Mouse (Mus musculus) kidney, embryonic 14.5 days (tissue): Measurements from ENCODE around the gene Tbc1d10b. TPM values are rescaled to one million over a fixed set of nuclear protein-coding genes. Genes with fewer than 3 reads are reported as not detected.

Experiments
- ATAC-seq: fragments of 200-750 bp; cut with Nextera tagmentation; 2 replicates; pipeline ENCODE4 v1.8.0; 2017; ENCODE audit warnings: moderate number of reproducible peaks, mild to moderate bottlenecking, moderate TSS enrichment, moderate library complexity; ENCODE audit not compliant: low FRiP score, low TSS enrichment
- H3K27ac ChIP-seq: fragments of 300-500 bp; sonication (generic); 2 replicates; pipeline ENCODE4 v1.5.1; 2014; ENCODE audit warnings: low read depth, mild to moderate bottlenecking, low read length, moderate library complexity, mixed read lengths
- H3K27me3 ChIP-seq: fragments of 300-500 bp; sonication (generic); 2 replicates; pipeline ENCODE4 v1.6.1; 2014; ENCODE audit warnings: mild to moderate bottlenecking, low read length; ENCODE audit not compliant: control insufficient read depth, insufficient read depth
- H3K36me3 ChIP-seq: fragments of 300-500 bp; sonication (generic); 2 replicates; pipeline ENCODE4 v1.6.1; 2014; ENCODE audit warnings: low read length, mixed read lengths; ENCODE audit not compliant: control insufficient read depth, insufficient read depth
- H3K4me1 ChIP-seq: fragments of 300-500 bp; sonication (generic); 2 replicates; pipeline ENCODE4 v1.6.1; 2014; ENCODE audit warnings: low read length, mixed read lengths; ENCODE audit not compliant: control insufficient read depth, insufficient read depth
- H3K4me2 ChIP-seq: fragments of 300-500 bp; sonication (generic); replicated peaks from 2 replicates; pipeline ENCODE4 v1.6.1; 2014; ENCODE audit warnings: low read depth, mild to moderate bottlenecking, low read length
- H3K4me3 ChIP-seq: fragments of 300-500 bp; sonication (generic); 2 replicates; pipeline ENCODE4 v1.5.1; 2014; ENCODE audit warnings: mild to moderate bottlenecking, low read length
- H3K9ac ChIP-seq: fragments of 300-500 bp; sonication (generic); 2 replicates; pipeline ENCODE4 v1.6.1; 2014; ENCODE audit warnings: low read depth, mild to moderate bottlenecking, low read length, moderate library complexity
- H3K9me3 ChIP-seq: fragments of 300-500 bp; sonication (generic); 2 replicates; pipeline ENCODE4 v1.6.1; 2016; ENCODE audit warnings: low read length; ENCODE audit not compliant: control insufficient read depth
- WGBS: fragments of 180-500 bp; shearing (Covaris S2); extraction: QIAGEN DNeasy Blood & Tissue Kit; methylation state at CpG from one replicate; pipeline ENCODE4 v1.1.7; 2014; 5-methylcytosine and 5-hydroxymethylcytosine counted together
- polyA plus RNA-seq: library from polyadenylated mRNA; unstranded; fragments of >200 nt; fragmentation: Nextera tagmentation; extraction: Ambion mirVana; gene quantifications from 2 replicates; pipeline ENCODE4 v1.2.1, GENCODE M21; 2014

Gene Tbc1d10b
- polyA plus RNA-seq, 1 experiment from 2014 or later: 19.7 TPM

- H3K36me3 ChIP-seq: no peaks in the 10 kb centered on the region
Measured at GRCm38 (mm10) chr7:127162546-127162945, 45.7 kb downstream of the Tbc1d10b start.

DNA sequence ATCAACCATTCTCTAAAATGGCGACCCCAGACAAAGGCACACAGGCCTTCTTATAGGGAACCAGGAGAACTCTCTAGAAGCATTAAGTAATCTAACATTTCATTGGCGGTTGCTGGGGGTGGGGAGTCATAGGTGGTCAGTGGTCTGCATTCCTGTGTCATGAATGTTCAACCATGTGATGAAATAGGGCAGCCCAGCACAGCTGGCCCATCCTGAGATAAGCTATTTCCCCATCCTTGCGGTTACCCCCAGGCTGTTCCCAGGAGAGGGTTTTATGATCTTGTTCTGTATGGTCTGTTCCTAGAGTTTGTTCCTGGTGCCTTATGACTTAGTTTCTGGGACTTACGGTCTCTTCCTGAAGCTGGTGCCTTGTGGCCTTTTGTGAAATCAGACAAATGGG is 50.7 kb downstream of the Tbc1d10b start:
- WGBS: 89% methylated on average over 4 of the region's 4 CpGs
- no peaks in the 10 kb centered on the region for H3K9me3 ChIP-seq
- H3K9ac ChIP-seq: no peak overlapping the region
- no peaks in the 10 kb centered on the region for H3K4me1 ChIP-seq
- no peak overlapping the region for H3K4me2 ChIP-seq
- ATAC-seq: no peak
- H3K27ac ChIP-seq: no peak overlapping the region
- H3K36me3 ChIP-seq: no peaks in the 10 kb centered on the region
- no peak overlapping the region for H3K4me3 ChIP-seq
- H3K27me3 ChIP-seq: no peaks in the 10 kb centered on the region

More at GRCm38 (mm10) chr7:127162546-127162945, 45.7 kb downstream of the Tbc1d10b start:
- Histone ChIP-seq H3K9ac (no peak overlapping the region), H3K4me1 (no peaks in the 10 kb centered on the region), H3K4me2 (no peak overlapping the region), H3K27ac (no peak overlapping the region), H3K4me3 (no peak overlapping the region), H3K27me3 (no peaks in the 10 kb centered on the region), H3K9me3 (no peaks in the 10 kb centered on the region)
- 87% methylated on average over 5 of the region's 5 CpGs for WGBS
- no peak for ATAC-seq

- Histone ChIP-seq H3K9me3 (no peaks in the 10 kb centered on the region), H3K27me3 (no peaks in the 10 kb centered on the region), H3K27ac (no peak overlapping the region), H3K9ac (no peak overlapping the region), H3K4me2 (no peak overlapping the region), H3K36me3 (no peaks in the 10 kb centered on the region), H3K4me3 (no peak overlapping the region), H3K4me1 (no peaks in the 10 kb centered on the region)
- WGBS: 69% methylated on average over 3 of the region's 3 CpGs
- ATAC-seq: no peak
Measured at GRCm38 (mm10) chr7:127153477-127153876, 54.8 kb downstream of the Tbc1d10b start.

- no peak overlapping the region for H3K27ac ChIP-seq
- H3K4me3 ChIP-seq: no peak overlapping the region
- no peaks in the 10 kb centered on the region for H3K27me3 ChIP-seq
- H3K9ac ChIP-seq: no peak overlapping the region
- H3K4me1 ChIP-seq: no peaks in the 10 kb centered on the region
- 91% methylated on average over 6 of the region's 6 CpGs for WGBS
- no peaks in the 10 kb centered on the region for H3K36me3 ChIP-seq
- H3K9me3 ChIP-seq: no peaks in the 10 kb centered on the region
- H3K4me2 ChIP-seq: no peak overlapping the region
- no peak for ATAC-seq
Measured at GRCm38 (mm10) chr7:127152464-127152863, 55.8 kb downstream of the Tbc1d10b start.

DNA sequence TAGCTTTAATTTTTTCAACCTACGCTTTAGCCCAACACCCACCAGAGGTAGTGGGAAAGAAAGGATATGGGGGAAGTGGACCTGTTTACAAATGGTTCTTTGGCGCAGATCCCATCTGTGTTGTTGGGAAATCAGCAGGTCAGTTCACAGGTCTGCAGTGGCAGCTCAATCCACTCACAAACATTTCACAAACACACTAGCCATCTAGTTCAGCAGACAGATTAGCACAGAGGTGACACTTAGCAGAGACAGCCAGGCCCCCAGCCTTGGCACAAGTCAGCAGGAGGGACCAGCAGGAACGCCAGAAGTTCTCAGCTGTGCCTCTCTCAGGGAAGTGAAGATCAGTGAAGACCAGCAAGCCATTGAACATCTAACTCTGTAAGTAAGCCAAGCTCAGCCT is 60.4 kb downstream of the Tbc1d10b start:
- Histone ChIP-seq H3K36me3 (no peaks in the 10 kb centered on the region), H3K4me2 (no peak overlapping the region), H3K27ac (no peak overlapping the region), H3K4me3 (no peak overlapping the region), H3K4me1 (no peaks in the 10 kb centered on the region), H3K9me3 (no peaks in the 10 kb centered on the region), H3K9ac (no peak overlapping the region), H3K27me3 (no peaks in the 10 kb centered on the region)
- WGBS: 74% methylated on average over 3 of the region's 3 CpGs
- no peak for ATAC-seq

Other genes with a start within 250 kb of the Tbc1d10b start
- 77.4 and 89.1 TPM in 2 replicates for gene Cdipt, start 232.6 kb downstream of the Tbc1d10b start, polyA plus RNA-seq
- gene Cdiptos, start 232.4 kb downstream of the Tbc1d10b start, polyA plus RNA-seq: 1.3 and 2.5 TPM in 2 replicates
- 7.7 and 9.7 TPM in 2 replicates for gene Mvp, start 193.8 kb downstream of the Tbc1d10b start, polyA plus RNA-seq
- 0.31 and 0.38 TPM in 2 replicates for gene Pagr1b, start 192.0 kb downstream of the Tbc1d10b start, polyA plus RNA-seq
- 41.3 and 89.2 TPM in 2 replicates for gene Pagr1a, start 191.1 kb downstream of the Tbc1d10b start, polyA plus RNA-seq
- 21.8 and 65.4 TPM in 2 replicates for gene Gm42742, start 187.4 kb downstream of the Tbc1d10b start, polyA plus RNA-seq
- gene Prrt2, start 187.3 kb downstream of the Tbc1d10b start, polyA plus RNA-seq: 4.1 and 9.6 TPM in 2 replicates
- 73.1 and 77.6 TPM in 2 replicates for gene Maz, start 181.4 kb downstream of the Tbc1d10b start, polyA plus RNA-seq
- gene Kif22, start 166.0 kb downstream of the Tbc1d10b start, polyA plus RNA-seq: 129 and 151 TPM in 2 replicates
- gene Zg16, start 121.1 kb downstream of the Tbc1d10b start, polyA plus RNA-seq: not detected in 2 replicates
- 3.5 TPM in 2 replicates for gene AI467606, start 117.1 kb downstream of the Tbc1d10b start, polyA plus RNA-seq
- 8.9 and 13.0 TPM in 2 replicates for gene Qprt, start 86.2 kb downstream of the Tbc1d10b start, polyA plus RNA-seq
- gene Spn, start 70.6 kb downstream of the Tbc1d10b start, polyA plus RNA-seq: 0.14 and 0.26 TPM in 2 replicates
- 41.0 and 57.6 TPM in 2 replicates for gene Cd2bp2, start 12.4 kb downstream of the Tbc1d10b start, polyA plus RNA-seq
- gene Mylpf, start 422 bp upstream of the Tbc1d10b start, polyA plus RNA-seq: 10.3 and 11.2 TPM in 2 replicates
- 23.0 and 26.2 TPM in 2 replicates for gene Zfp553, start 24.6 kb upstream of the Tbc1d10b start, polyA plus RNA-seq
- gene Sept1, start 24.7 kb upstream of the Tbc1d10b start, polyA plus RNA-seq: 18.5 and 21.6 TPM in 2 replicates
- 59.3 and 94.9 TPM in 2 replicates for gene Zfp771, start 35.8 kb upstream of the Tbc1d10b start, polyA plus RNA-seq
- gene Dctpp1, start 52.2 kb upstream of the Tbc1d10b start, polyA plus RNA-seq: 252 and 290 TPM in 2 replicates
- gene Sephs2, start 65.6 kb upstream of the Tbc1d10b start, polyA plus RNA-seq: 112 and 132 TPM in 2 replicates
- gene Itgal, start 87.8 kb upstream of the Tbc1d10b start, polyA plus RNA-seq: 0.80 and 1.0 TPM in 2 replicates
- gene Zfp768, start 137.1 kb upstream of the Tbc1d10b start, polyA plus RNA-seq: 7.0 and 7.6 TPM in 2 replicates
- 5.7 and 8.4 TPM in 2 replicates for gene Zfp747, start 167.6 kb upstream of the Tbc1d10b start, polyA plus RNA-seq
- gene 9130019O22Rik, start 178.7 kb upstream of the Tbc1d10b start, polyA plus RNA-seq: 2.6 and 7.2 TPM in 2 replicates
- gene E430018J23Rik, start 185.2 kb upstream of the Tbc1d10b start, polyA plus RNA-seq: 5.5 and 8.0 TPM in 2 replicates
- gene Zfp764, start 198.4 kb upstream of the Tbc1d10b start, polyA plus RNA-seq: 6.8 and 8.8 TPM in 2 replicates
- 26.8 and 27.6 TPM in 2 replicates for gene Zfp688, start 213.6 kb upstream of the Tbc1d10b start, polyA plus RNA-seq
- gene Zfp689, start 240.7 kb upstream of the Tbc1d10b start, polyA plus RNA-seq: 6.4 and 10.8 TPM in 2 replicates